Mouse (Mus musculus) CD4-positive helper T cell, adult 2 months (primary cell): ENCODE measurements around the gene Trrap.
"Not testable (repeated sequence)": the region's sequence is repeated elsewhere in the genome, so short reads cannot be mapped to it uniquely, and the experiment has no call there.

ENCODE experiments used
- DNase-seq: peaks from one replicate; pipeline ENCODE4 v3.0.0-alpha.2; 2012; ENCODE audit warnings: low read depth, missing footprints, low spot score

The Trrap gene

DNA sequence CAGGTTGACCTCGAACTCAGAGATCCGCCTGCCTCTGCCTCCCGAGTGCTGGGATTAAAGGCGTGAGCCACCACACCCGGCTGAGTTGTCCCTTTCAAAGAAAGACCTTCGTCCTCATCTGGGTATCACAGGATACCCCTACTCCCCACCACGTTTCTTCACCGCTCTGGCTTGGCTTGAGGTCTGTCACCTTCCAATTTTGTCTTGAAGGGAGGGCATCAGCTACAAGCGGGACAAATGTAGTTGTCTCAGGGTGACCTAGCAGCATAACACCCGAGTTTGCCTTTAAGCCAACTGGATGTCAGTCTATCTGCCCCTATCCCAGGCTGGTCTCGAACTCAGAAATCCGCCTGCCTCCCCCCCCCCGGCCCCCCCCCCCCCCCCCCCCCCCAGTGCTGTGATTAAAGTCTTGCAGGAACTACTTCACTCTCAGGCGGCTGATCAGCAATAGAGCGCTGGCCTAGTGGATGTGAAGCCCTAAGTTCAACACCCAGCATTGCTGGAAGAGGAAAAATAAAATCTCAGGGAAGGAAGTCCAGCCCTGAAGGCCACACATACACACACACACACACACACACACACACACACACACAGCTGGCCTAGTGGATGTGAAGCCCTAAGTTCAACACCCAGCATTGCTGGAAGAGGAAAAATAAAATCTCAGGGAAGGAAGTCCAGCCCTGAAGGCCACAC, at the start of gene Trrap:
Gene Trrap (plus strand): TSS at position 627 of the 693 bp plus-strand sequence.
- not testable (repeated sequence) for DNase-seq

DNA sequence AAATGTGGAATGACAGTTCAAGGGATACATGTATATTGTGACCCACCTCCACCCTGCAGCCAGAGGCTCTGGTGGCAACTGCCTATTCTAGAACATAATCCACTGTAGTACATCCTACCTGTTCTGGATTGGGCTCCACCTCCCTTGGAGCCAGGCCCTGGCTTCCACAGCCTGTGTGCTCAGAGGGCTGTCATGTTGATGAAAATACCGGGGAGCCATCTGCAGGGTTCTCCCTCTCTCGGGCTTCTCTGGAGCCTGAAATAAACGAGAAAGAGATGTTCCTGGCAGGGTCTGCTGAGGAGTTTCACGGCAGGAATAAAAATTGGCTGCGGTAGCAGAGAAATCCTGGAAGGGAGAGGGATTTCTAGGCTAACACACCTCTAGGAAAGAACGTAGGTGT, 47.8 kb upstream of the Trrap start:
- DNase-seq, result no peak

DNA sequence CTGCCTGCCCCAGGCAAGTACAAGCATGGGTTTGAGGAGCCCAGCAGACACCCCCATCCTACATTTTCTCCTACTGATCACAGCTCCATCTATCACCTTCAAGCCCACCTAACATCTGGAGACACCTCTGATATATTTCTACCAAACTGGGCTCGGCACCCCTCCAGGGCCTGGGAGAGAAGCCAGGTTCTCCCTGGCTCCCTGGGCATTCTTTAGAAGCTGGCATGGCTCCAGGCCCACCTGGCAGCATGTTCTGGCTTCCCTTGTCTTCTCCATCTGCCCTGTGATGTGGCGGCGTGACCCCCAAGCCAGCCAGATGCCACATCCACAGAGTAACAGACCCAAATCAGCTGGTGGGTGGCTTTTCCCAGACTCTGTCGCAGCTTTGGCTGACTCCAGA, 47.3 kb upstream of the Trrap start:
- no peak for DNase-seq

DNA sequence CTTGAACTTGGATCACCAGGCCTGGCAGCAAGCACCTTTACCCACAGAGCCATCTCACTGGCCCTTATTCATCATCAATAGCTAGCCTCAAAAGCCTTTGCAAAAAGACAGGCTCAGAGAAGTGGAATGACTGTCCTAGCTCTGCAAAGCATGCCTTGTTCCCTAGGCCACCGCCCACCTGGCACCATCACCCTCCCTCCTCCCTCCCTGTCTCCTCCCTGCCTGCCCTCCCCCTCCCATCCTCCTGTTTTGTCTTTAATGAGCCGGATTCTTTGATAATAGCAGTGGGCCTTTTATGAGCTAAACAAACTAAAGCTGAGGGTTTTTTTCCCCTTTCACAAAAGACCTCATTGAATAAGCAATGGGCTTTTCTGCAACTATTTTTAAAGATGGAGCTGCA, 42.6 kb upstream of the Trrap start:
- no peak for DNase-seq

DNA sequence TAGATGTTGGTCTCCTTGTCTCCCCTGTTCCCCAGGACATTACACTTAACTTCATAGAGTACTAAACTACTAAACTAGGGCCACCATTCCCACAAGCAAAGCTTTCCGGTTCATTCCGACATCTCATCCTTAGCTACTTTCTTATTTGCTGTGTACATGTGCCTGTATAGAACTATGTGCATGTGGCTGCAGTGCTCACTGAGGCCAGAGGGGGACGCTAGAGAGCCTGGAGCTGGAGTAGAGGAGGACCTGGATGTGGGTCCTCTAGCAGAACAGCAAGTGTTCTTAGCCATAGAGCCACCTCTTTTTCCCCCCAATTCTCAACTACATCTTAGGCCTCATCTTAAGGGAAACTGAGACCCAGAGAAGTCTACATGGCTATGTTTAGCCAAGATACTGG, 42.0 kb upstream of the Trrap start:
- DNase-seq, result no peak

DNA sequence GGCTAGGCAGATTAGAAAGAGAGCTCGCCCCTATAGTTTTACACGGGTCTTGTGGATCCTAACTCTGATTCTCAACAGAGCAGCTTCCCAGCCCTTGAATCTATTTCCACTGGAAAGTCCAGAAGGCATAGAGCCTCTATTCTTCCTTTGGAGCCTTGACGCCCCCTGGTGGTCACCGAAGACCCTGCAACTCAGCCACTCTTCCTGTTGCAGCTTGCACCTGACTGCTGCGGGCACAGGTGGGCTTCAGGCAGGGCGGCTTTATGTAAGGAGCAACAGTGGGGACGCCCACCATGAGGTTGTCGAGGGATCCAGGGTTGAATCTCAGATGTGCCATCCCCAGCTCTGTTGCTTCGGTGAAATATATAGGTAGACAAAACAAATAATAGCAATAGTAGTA, 40.4 kb upstream of the Trrap start:
- peak; percentile 27 for DNase-seq

DNA sequence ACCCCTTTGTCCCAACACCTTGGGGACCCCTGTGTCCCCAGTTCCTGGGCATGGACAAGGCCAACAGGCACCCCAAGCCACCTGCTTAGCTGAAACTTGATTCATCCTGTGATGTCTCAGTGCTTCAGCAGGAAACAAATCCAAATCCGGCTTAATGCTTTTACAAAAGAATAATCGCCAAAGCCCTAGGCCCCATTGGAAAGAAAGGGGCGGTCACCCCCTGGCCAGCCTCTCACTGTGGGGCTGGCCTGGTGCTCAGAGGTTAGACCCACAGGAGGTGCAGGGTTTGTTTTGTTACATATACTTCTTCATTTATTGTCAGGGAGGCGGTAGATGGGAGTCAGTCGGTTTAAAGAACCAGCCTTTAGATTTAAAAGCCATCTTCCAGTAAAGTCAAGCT, 39.3 kb upstream of the Trrap start:
- DNase-seq, result no peak

DNA sequence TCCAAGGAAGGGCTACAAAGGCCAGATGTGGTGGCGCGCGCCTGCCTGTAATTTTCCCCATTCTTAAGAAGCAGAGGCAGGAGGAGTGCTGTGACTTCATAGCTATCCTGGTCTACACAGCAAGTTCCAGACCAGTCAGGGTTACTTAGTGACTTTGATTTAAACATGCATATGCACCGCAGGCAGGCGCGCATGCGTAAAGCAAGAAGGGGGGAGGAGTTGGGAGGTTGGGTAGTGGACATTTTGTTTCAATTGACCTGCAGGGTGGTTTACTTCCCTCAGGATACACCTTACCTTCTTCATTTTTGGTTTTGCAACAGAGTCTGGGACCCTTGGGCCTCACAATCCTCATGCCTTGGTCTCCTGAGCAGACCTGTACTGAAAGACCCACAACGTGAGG, 38.3 kb upstream of the Trrap start:
- DNase-seq, result no peak

DNA sequence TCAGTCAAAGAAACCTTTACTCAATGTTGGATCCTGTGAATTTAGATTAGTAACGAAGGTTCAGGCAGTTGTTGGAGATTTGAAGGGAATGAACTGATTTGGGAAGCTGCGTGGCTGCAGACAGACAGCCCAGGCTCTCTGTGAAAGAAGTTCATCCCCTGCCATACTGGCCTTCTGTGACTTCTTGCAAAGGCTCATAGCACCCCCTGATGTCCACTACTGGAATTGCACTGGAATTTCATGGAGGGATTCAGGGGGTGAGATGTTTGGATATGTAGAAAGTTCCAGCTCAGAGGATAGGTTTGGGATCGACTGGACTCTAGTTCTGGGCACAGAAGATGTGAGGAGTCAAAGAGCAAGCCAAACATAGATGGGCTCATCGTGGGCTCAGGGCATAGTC, 33.6 kb upstream of the Trrap start:
- DNase-seq, result peak; percentile 34

DNA sequence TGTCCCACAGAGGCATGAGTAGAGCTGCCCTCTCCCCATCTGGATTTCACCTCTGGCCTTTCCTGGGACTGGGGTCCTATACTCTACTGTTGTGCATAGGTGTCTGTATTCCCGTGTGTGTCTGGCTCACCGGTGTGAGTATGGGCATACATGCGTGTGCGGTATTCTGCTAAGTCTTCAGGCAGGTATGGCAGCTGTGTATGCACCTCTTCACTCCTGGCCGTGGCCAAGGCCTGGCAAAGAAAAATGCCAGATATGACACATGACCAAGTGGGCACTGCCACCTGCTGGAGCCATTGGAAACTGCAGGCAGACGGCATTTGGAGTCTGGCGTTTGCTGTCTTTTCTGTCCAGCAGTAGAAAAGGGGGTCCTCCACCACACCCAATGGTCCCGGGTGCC, 32.6 kb upstream of the Trrap start:
- DNase-seq, result peak; percentile 50

DNA sequence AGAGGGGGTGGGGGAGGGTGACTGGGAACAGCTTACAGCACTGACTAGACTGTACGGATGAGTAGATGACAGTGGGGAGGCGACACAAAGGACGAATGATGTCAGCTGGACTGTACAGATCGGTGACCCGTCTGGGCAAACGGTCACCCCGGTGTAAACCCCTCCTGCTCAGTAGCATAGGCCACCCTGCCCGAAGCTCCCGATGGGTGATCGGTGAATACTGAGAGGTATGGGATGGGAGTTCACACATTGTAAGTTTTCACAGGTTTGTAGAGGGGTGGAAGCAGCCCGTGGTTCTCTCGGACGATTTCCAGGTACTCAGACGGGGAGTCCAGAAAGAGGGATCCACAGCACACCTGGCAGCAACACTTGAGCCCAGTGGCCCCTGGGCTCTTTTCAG, 30.4 kb upstream of the Trrap start:
- no peak for DNase-seq

DNA sequence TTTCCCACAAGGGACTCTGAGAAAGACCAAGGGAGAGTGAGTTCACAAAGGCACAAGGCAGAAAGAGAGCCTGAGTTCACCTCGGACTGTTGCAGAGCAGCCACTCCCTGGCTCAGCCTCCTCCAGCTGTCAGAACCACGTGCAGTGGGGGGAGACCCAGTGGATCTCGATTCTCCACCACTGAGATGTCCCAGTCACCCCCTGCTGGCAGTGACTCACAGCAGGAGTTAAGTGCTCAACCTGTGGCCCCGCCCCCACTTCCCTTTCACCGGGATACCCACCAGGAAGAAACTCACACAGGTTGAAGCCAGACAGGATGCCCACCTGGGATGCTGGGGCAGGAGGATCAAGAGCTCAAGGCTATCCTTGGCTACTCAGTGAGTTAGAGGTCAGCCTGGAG, 15.1 kb upstream of the Trrap start:
- peak; percentile 43 for DNase-seq

DNA sequence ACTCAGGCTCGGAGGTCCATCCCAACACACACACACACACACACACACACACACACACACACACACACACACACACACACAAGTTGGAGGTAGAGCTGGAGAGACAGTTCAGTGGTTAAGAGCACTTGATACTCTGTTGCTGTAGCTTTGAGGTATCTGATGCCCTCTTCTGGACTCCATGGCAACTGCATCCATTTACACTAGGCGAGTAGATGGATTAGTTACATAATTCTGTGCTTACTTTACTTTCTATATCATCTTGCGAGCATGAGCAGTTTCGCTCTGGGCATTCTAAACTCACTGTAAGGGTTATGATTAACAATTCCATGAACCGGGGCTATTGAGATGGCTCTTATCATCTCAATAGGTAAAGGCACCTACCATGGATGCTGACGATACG, 14.5 kb upstream of the Trrap start:
- DNase-seq, result peak; percentile 65

DNA sequence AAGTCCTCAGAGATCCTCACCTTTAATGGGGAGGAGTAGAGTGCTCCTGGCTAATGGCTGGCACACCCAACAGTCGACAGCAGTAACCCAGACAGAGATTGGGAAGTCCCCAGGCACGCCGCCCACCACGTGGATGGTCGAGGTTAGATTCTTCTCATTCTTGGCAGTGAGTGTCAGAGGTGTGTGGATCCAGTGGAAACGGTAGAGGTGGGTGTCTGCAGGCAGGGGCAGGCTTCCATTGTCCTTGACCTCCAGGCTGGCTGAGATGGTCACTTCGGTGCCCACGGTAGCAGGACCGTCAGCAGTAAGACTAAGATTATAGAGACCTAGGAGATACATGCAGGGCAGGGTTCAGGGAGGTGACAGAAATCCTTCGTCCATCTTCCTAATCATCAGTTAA, 12.3 kb upstream of the Trrap start:
- no peak for DNase-seq

DNA sequence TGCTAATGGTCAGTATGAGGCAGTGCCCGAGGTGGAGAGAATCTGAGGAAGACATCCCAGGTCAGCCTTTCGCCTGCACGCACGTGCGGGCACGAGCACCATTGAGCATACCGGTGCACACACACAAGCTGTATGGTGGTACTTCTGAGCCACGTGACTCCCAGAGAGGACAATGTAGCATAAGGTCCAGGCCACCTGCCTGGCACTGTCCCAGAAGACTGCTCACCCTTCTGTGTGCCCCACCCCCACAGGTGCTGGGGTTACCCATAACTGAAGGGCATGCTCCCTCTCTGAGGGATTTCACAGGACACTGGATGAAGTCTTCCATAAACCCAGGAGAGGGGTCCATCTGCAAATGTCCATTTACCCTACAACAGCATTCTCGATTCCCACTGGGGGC, 10.1 kb upstream of the Trrap start:
- DNase-seq, result no peak

DNA sequence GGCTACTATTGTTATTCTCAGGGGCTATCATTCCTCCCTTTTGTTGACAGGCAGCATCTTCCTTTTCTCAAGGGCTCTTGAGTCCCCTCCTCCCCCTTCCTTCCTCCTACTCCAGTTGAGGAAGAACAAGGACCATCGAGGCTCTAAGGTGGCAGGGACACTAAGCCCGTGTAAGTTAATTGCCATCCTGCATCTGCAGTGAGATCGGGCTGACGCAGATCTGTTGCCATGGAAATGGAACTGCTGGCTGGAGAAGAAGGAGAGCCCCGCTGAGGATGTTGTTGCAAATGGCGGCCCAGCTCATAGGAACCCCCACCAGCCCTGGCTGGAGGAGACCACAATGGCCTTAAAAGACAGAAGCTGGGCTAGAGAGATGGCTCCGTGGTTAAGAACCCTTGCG, 9.1 kb upstream of the Trrap start:
- DNase-seq, result no peak

DNA sequence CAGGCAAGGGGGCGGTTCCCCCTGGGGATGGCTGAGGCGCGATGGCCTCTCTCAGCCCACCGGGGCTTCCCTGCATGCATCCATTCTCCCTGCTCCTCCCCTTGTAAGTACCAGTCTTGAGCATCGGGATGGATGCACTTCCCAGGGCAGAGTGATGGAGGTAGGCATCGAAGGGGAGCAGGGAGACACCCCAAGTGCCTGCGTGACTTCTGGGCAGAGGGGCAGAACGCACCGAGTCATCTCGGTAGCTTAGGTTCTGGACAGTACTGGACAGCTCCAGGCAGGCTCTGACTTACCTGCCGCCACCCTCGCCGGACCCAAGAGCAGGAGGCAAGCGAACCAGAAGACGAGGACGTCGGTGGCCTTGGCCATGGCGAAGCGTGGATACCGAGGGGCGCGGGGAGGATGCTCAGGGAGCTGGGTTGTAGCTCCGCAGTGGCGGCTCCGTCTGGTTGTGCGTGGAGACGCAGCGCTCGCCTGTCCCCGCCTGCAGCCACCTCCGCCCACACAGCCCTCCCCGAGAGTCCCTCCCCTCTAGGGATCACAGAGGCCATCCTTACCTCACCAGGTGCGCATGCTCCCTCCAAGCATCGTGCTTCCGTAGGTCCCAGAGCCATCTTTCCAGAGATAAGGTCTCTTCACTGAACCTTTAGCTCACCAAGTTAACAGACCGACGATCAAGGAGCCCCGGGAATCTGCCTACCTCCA, 6.2 kb upstream of the Trrap start, which contains the start of gene Tmem130:
Gene Tmem130 (minus strand): TSS at position 658 of the 708 bp plus-strand sequence.
- peak; percentile 37 for DNase-seq

DNA sequence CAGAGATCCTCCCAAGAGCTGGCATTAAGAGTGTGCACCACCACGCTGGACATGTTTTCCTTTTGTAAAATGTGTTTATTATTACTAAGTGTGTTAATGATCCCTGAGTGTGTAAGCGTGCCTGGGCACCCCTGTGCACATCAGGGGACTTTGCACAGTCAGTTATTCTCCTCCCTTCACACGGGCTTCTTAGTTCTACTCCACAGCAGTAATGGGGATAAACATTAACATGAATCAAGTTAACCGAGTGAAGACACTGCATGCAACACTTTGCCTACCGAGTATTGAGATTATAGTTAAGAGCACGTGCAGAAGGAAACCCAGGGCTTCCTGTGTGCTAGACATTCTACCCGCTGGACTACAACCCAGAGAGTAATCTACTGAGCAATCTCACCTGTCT, 1.5 kb upstream of the Trrap start:
- DNase-seq, result no peak

DNA sequence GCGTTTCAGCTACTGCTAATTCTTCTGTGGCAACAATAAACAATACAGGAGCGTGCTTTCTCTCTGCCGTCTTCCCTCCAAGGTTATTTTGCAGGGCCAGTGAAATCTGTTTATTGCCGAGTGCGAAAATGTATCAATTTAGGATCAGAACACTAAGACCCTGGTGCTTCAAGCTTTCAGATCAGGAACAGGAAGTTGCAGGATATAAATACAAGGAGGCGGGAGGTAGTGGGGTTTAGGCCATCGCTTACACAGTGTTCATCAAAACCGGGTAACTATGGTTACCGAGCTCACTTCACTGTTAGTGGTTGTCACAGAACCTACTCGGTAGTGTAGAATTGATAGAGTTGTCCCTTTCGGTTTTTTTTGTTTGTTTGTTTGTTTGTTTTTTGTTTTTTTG, 886 bp upstream of the Trrap start:
- DNase-seq, result no peak

DNA sequence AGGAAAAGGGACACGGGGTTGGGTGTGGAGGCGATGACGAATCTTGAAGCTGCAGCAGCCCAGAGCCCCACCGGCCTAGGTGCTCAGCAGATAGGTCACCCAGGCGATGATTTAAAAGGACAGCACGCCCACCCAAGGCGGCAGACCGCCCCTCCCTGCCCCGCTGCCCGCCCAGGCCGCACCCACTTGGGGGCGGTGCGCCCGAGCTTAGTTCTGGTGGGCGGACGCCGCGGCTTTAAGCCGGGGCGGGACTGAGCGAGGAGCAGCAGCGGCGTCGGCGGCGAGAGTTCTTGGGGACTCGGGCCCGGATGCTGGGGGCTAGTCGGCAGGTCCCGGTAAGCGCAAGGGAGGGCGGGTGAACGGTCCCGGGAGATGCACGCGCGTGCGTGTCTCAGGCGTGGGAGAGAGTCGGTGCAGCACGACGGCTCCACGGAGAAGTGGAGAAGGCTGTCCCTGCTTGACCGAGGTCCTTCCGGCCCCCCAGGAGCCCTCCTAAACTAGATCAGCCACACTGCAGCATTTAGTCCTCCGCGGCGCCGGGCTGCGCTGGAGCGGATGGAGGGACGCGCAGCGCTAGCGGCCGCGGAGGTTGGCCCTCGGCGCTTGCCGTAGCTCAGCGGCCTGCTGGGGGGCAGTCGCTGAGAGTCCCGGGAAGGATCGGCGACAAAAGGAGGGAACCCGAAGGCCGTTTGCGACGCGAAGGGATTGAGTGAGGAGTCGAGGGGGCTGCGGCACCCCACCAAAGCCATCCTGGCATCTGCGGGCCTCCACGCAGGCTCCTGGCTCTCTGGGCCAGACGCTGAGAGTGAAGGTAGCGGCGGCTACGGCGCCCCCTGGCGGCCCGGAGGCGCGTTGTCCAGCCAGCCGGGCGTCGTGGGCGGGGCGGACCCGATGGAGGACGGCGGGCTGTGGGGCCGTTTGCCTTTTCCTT, 644 bp downstream of the Trrap start:
- peak; percentile 96 for DNase-seq

DNA sequence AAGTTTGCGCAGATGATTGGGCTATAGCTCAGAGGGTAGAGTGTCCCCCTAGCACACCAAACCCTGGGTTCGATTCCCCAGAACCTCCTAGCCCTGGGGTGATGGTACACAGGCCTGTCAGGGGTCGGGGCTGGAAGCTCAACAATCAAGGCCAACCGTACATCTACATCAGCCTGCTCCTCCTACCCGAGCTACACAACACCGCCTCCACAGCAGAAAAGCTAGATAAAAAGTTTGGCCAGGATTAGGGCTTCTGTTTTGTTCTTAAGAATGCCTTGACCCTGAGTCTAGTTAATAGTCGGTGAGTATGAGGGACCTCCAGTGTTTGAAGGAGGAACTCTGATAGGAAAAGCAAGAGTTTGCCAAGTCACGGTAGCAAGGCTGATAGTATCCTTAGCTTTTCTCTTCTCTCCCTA, 1.5 kb downstream of the Trrap start:
- no peak for DNase-seq

DNA sequence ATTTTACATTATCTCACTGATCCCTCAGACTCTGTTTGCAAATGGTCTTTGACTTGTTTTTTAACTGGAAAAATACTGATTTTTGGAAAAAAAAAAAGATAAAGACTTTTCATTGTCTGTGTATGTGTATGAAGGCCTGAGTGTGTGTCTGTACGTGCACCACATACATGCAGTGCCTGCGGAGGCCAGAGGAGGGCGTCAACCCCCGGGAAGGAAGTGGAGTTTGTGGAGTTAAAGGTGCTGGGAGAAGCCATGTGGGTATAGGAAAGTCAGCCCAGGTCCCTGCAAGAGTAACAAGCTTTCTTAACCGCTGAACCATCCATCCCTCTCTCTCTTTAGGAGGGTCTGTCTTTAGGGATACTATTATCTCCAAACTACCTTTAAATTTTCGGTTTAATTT, 5.7 kb downstream of the Trrap start:
- DNase-seq, result no peak
